Mouse (Mus musculus) megakaryocyte progenitor cell, adult 5-6 weeks (primary cell): Measurements from ENCODE around the gene Bco1. TPM values are rescaled to one million over a fixed set of nuclear protein-coding genes. Genes with fewer than 3 reads are reported as not detected.

Experiments used
- ATAC-seq: replicated peaks from 2 replicates; pipeline ENCODE4 v1.8.0; 2016; ENCODE audit warnings: mild to moderate bottlenecking, moderate TSS enrichment, inconsistent platforms; ENCODE audit not compliant: poor library complexity
- total RNA-seq, 2 experiments: library from RNA; stranded (forward) in 1 of 2; stranded (reverse) in 1 of 2; fragments of 157-497, 149-512 nt in 1 of 2; fragments of 200-1000 nt in 1 of 2; gene quantifications; 2 replicates each; pipeline versions ENCODE4 v1.2.3 to v1.2.4; 2015 to 2017

The Bco1 gene
- total RNA-seq, 2 experiments from 2014 or later: 0.54 to 0.62 TPM

DNA sequence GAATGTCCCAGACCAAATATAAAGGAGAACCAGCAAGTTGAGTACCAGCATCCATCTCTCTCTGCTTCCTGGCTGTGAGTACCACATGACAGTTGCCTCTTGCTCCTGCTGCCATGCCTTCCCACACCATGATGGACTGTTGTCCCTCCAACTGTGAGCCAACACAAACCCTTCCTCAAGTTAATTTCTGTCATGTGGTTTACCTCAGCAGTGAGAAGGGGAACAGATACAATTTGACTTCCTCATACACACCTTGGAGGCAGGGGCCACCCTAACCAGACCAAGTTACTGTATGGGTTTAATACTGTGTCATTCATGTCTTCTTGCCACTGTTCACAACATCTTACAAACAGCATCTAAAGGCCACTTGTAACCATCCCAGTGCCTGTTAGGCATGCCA, 8.6 kb upstream of the Bco1 start:
- ATAC-seq: no peak

DNA sequence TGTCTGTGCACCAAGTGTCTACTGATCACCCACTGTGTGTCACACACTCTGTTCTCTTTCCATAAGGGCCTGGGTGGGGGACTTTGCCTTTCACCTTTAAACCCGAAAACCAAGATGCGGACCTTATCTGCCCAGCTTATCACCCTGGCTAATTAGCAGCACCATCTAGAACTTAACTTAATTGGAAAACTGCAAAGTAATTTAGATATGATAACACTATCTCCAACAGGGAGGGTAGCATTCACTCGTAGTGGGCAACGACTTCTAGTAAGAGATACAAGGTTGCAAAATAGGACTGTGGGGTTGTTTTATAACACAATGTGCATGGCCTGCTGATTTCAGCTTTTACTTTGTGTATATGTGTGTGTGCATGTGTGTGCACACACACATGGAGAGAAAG, 5.9 kb upstream of the Bco1 start:
- ATAC-seq: no peak

DNA sequence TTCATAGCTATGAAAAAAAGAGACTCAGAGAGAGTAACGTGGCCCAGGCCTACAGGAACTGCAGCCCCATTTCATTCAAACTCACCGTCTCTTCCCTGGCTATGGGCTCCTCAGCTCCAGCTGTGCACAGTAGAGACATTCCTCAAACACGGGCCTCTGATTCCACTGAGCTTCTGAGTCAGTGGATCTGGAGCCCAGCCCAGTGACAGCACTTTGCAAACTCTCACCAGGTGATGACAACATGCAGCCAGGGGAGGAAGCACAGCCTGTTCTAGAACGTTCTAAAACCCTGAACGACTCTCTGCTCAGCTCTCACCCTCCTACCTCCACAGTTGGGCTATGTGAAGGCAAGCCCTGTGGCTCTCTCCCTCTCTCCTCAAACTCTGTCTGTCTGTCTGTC, 1.6 kb upstream of the Bco1 start:
- ATAC-seq: no peak

DNA sequence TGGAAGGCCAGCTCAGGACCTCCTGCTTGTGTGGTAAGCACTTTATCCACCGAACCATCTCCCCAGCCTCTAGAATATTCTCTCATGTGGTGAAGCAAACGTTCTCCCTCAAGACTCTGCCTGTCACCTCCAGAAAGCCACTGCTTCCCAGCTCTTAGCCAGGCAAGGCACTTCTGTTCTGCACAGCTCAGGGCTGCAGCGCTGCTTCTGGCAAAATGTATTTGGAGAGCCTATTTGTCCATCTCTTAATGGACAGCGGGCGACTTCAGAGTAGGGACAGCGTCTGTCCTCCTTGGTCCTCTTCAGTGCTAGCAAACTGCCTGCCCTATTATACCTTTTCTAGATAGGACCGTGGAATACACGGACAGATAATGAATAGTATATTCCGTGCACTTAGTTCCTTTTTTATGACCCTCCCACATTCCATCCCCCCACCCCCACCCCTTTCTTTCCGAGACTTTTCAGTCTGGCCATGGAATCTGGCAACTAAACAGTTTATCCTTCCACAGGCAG, 1.5 kb downstream of the Bco1 start:
- no peak for ATAC-seq

DNA sequence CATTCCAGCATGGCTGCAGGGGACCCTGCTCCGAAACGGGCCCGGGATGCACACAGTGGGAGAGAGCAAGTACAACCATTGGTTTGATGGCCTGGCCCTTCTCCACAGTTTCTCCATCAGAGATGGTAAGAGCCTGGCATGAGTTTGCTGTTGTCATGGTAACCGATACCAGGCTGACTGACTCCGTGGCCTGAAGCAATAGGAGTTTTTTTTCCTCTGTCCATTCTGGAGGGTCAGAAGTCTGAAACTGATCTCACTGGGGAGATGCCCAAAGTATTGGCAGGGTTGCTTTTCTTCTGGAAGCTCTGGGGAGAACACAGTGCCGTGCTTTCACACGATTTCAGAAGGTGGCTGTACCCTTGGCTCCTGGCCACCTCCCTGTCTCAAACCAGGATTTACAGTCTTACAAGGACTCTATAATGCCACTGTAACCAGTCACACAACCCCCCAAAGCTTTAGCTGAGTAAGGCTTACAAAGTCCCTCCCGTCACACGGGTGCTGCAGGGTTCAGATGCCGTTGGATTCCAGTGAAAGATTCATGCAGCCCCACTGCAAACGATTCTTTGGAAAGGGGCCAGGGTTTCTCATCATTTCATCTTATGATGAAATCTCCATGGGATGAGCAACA, 2.0 kb downstream of the Bco1 start:
- ATAC-seq: no peak

DNA sequence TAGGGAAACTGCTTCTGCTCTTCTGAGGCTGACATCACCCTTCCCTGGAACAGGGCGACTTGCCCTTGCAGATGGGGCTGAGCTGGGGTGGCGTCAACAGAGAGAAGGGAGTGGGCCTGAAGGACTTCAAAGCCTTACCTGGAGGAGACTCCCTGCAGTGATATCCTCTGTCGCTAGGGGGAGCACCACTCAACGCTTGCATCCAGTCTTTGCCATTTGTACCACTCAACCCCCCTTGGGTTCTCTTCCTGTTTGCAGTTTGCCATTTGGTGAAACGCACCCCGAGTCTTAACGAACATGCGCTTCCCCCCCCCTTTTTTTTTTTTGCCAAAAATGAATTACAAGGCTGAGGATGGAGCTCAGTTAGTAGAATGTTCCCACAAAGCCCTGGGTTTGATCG, 11.9 kb downstream of the Bco1 start:
- ATAC-seq: peak; percentile 94

DNA sequence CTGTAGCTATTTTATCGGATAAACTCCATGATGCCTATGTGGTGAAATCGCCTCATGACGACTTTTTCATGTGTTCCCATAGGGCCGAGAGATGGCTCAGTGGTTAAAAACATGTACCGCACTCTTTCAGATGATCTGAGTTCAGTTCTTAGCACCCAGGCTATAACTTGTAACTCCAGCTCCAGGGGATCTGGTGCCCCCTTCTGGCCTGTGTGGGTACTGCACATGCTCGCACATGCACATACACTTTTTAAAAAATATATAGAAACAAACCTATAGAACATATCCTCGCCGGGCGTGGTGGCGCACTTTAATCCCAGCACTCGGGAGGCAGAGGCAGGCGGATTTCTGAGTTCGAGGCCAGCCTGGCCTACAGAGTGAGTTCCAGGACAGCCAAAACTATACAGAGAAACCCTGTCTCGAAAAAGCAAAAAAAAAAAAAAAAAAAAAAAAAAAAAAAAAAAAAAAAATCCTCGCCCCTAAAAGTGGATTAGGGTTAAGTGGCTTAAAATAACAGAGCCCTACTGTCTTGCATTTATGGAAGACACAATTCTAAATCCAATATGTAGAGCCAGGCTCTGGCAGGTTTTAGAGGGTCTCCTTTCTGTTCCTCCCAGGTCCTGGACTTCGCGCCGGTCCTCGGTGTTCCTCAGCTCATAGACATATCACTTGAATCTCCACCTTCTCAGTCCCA, 13.5 kb downstream of the Bco1 start:
- ATAC-seq: no peak

DNA sequence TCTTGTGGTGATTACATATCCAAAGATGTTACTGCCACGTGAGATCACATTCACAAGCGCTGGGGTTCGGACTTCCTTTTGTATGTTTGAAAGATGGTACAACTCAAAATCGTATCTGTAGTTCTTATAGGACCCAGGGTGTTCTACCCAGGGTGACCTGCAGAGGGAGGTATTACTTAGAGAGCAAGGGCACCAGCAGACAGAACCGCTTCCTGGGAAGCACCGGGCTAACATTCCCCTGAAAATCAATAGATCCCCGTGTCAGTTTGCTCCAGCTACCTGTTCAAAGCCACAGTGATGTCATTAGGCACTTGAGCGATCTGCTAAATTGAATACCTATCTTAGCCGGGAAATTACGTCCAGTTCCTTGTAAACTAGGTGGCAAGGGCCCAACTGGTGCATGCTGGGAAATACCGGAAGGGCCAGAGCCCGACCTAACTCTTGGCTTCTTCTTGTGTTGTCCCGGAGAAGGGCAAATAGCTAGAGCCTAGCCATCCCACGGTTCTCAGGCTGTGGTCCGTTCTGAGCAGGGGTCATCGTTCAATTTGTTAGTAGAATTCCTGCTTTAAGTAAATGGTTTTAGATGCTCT, 14.2 kb downstream of the Bco1 start:
- peak; percentile 75 for ATAC-seq

DNA sequence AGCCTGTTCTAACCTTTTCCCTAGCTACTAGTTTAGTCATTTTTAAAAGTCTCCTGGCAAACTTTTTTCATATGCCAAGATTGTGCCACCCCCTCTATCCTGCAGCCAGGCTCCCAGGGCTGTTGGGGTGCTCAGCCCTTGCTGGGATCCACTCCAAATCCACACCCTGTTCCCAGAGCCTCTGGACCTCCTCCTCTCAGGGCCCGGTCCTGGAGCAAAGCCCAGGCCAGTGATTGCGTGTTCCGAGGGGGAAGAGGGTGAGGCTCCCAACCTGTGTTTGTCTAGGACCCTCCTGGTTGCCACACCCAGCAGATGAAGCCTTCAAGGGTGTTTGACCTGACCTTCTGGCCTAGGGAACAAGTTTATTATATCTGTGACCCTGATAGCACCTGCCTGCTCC, 16.0 kb downstream of the Bco1 start:
- no peak for ATAC-seq

DNA sequence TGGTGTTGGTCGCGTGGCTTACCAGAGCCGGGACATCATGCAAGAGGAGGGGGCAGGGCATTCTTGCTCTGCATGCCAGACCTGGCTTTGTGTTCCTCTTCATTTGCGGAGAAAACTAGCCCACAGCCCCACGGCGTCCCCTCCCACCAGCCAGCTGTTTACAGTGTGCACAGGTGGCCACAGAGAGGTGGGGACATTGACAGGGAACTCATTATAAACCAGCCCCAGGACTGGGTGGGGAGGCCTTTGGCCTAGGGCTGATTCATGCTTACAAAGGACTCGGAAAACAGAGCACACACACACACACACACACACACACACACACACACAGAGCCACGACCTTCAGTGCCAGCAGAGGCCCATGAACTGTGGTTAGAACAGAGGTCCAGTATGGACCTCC, 16.6 kb downstream of the Bco1 start:
- ATAC-seq: no peak

DNA sequence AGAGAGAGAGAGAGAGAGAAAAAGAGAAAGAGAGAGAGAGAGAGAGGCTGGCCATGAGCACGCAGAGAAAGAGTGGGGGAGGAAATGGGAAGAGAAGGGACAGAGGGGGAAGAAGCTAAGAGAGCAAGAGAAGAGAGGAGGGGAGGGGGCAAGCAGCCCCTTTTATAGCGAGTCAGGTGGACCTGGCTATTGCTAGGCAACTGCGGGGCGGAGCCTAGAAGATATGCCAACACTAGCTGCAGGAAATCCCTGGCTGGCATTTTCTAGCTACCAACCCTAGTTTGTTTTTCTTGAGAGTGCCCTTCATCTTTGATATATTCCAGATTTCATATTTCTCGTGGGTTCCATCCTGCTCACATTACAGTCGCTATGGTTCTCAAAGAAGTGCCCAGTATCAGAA, 19.4 kb downstream of the Bco1 start:
- no peak for ATAC-seq

DNA sequence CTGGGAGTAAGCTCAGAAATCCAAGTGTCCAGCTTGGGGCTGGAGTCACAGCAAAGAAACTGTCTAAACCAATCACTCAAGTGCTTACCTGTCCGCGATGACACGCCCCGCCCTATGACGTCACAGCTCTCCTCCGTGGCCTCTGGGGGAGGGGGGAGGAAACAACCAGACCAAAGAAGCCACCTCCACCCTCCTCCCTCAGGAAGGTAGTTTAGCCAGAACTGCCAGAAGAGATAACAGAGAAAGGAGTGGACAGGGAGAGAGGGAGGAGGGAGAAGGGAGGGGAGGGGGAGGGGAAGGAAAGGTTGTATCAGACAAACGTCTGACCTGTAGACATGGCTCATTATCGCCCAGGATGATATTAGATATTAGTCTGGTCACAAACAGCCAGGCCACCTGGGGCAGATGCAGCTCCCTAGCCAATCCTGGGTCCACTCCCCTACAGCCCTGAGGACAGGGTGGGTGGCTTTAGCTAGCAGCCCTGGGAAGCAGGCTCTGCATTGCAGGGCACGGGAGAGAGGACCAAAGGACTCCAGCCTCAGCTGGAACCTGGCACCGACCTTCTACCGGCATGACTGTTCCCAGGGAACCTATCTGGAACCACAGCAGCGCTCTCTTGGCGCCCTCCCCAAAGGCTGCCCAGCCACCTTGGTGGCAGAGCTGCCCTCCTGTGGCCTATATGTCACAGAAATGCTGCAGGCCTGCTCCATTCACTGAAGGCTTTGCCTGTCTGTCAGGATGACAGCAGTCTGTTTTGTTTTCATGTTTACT, 20.2 kb downstream of the Bco1 start:
- peak; percentile 86 for ATAC-seq

DNA sequence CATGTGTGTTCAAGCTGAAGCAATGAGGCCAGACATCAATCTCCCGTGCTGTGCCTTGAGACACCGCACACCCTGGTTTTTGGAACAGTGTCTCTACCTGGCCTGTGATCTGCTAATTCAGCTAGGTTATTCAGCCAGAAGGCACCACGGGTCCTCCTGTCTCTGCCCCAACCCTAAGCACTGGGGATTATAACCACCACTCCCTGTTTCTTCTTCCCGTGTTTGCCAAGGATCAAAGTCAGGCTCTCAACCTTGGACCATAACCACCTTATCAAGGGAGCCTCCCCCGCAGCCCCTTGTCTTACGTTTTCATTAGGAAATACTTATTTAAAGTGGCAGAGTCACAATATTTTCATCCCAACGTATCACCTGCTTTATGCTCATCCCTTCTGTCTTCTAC, 20.9 kb downstream of the Bco1 start:
- no peak for ATAC-seq

DNA sequence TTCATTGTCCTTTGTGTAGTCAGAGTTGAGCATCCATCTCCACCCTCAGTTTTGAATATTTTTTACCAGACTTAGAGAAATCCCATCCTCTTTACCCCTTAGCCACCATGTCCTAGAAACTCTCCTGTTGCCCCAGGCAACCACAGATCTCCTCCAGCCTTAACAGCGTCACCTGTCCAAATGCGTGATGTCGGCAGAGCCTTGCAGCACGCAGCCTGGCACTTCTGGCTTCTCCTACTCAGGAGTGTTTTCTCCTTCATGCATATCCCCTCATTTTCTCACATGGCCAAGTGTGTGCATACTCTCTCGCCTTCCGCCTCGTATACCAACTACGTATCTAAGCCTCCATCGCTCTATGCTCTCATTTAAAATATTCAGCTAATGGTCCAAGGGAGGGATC, 22.8 kb downstream of the Bco1 start:
- no peak for ATAC-seq

DNA sequence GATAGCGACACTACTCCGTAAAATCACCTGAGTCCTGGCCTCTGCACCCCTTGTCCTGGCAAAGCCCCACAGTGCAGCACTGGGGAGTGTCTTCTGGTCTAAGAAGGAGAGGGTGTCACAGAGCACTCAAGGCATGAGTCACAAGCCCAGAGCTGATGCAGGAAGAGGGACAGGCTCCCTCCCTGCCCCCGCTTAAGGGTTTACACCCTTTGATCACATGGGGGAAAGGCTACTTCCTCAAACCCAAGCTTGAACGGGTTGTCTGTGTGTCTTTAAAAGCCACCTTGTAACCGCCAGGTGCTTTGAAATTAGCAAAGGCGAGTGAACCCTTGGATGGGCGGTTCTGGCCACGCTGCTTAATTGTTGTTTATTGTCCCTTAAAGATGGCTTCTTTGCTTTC, 25.6 kb downstream of the Bco1 start:
- ATAC-seq: peak; percentile 82

DNA sequence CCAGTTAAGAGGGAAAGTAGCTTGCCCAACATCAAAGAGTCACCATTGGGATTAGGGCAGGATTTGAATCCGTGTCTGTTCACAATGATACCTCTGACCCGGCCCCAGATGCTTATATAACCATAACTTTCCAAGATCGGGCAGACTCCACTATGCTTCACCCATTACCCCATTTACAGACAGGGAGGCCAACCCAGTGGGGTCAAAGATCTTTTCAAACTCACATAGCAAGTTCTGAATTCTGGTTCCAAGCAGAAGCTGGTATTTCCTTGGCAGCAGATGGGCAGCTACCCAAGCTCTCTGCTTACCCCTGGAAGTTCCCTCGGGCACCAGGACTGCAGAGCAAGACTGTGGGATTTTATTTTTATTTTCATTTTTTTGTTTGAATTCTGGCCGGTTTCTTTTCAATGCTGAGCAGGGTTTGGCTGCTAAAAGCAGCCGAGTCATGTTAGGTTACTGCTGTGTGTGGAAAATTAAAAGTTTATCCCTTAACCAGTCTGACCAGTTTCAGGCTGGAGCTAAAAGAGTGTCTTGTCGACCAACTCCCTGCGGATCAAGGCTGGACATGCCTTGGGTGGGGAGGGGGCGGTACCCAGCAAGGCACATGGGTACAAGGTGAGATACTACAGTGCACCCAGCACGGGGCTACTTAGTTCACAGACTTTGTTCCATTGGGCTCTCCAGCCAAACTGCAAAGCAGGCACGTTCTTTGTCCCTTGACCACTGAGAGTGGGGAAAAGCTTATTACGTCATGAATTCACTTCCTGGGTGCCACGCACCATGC, 28.4 kb downstream of the Bco1 start:
- no peak for ATAC-seq

DNA sequence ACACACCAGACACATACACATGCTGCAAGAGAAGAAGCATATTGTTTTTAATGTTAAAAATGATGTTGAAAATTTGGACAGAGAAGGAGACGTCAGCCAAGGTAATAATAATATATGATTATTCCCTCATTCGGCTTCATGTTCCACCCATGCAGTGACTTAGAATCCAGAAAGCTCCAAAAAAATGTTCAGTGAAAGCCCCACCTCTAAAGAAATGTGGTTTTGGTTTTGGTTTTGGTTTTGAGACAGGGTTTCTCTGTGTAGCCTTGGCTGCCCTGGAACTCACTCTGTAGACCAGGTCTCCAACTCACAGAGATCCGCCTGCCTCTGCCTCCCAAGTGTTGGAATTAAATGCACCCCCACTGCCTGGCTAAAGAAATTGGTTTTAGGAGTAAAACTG, 30.2 kb downstream of the Bco1 start:
- no peak for ATAC-seq

DNA sequence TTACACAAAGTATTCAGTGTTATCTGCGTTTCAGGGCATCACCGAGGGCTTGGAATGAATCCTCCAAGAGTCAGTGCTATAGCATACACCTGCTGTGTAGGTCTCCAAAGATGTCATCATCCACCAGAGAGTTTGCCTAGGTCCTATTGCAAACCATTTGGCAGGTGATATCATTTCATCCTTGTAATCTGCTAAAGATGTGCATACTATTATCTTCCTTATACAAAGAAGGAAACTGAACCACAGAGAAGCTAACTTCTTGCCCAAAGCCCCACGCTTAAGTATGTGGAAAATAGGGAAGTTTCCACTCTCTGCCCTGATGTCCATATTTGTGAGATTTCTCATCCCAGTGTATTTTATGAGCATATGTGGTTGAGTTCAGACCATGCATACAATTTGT, 30.8 kb downstream of the Bco1 start:
- ATAC-seq: peak; percentile 49

DNA sequence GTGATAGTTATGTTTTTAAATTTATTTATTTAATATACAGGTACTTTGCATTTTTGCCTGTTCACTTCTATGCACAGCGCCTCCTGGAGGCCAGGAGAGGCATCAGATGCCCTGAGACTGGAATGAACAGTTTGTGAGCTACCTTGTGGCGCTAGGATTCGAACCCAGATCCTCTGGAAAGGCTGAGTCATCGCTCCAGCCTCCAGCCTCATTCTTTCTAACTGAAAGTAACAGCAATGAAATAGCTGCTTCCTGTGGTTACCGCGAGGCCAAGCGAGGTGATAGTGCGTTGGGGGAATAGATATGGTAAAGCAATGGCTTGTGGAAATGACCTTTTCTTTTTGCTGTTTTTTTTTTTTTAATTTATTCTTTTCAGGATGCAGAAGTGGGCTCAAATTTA, 31.4 kb downstream of the Bco1 start:
- ATAC-seq: peak; percentile 64

DNA sequence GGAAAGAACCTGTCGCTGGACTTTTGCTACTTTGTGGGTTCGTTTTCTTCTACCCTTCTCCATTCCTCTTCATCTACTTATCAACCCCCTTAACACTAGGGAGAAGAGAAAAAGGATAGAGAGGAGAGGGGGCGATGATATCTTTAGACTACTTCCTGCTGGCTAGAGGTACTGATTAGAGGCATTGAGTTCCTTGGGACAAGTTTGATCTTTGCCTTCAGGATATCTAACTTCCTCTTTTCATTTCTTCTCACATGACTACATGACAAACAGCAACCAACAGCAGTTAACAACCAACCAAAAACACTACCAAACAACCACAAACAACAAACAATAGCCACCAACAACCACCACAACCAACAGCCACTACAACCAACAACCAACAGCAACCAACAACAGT, 38.0 kb downstream of the Bco1 start:
- ATAC-seq: peak; percentile 31

DNA sequence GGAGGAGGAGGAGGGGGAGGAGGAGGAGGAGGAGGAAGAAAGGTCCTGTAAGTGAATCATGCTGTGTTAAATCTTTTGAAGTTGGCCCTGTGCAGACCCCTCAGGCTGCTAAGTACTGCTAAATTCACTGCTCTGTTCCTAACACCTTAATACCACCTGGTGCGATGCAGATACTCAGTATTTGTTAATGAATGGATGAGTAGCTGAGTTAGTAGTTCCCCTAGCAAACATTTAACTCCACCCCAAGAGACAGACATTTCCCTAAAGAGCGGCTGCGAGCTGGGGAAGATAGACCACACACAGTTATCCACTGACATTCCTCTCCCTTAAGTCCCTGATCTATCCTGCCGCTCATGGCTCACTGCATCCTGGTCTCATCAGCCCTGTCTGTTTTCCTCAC, 40.7 kb downstream of the Bco1 start:
- ATAC-seq: no peak
